In genomic region chr13:114654267-114654666, GRCm38 (mm10) we compare ENCODE assay signal across 21 mouse cellular contexts.
DNase-seq lines count a peak whose midpoint lies in the region; ATAC-seq and TF ChIP-seq lines count a peak whose summit lies in the region.
"Had no signal": no experiment of that assay in that cellular context is flagged by ENCODE, and none has a peak within 500 bp of the region (broad histone marks: within the 10 kb centered on the region; RNA-seq: fewer than 3 reads in every experiment).

No protein-coding gene starts in this region.

- no peaks in the 10 kb centered on the region for H3K9me3 ChIP-seq in stomach, postnatal 0 days (ENCODE audit: control insufficient read depth, low read length)
- H3K9me3 ChIP-seq: forebrain, embryonic 13.5 days; heart, embryonic 13.5 days; hindbrain, embryonic 12.5 days; hindbrain, embryonic 15.5 days had no signal

- TF ChIP-seq POLR2A in embryonic fibroblast, embryonic 13.5 days (IDR thresholded peaks at IDR 0.05; ENCODE audit: low read depth, low read length) = no peak

- H3K4me3 ChIP-seq in embryonic fibroblast, embryonic 13.5 days (ENCODE audit: insufficient read depth, low read length) = no peak overlapping the region
- H3K4me3 ChIP-seq in stomach, postnatal 0 days (ENCODE audit: low read depth, low read length) = no peak overlapping the region
- H3K4me3 ChIP-seq: forebrain, embryonic 13.5 days; heart, embryonic 13.5 days; hindbrain, embryonic 12.5 days; hindbrain, embryonic 15.5 days had no signal

- no peaks in the 10 kb centered on the region for H3K27me3 ChIP-seq in stomach, postnatal 0 days (ENCODE audit: control insufficient read depth, insufficient read depth, low read length)
- H3K27me3 ChIP-seq: forebrain, embryonic 13.5 days; heart, embryonic 13.5 days; hindbrain, embryonic 12.5 days; hindbrain, embryonic 15.5 days had no signal

- TF ChIP-seq EP300 in stomach, postnatal 0 days (optimal IDR thresholded peaks at IDR 0.05) = no peak

- H3K4me1 ChIP-seq in embryonic fibroblast, embryonic 13.5 days (ENCODE audit: control insufficient read depth, insufficient read depth, low read length) = peaks cover 2% of the 10 kb centered on the region
- H3K4me1 ChIP-seq in stomach, postnatal 0 days (replicated peaks; ENCODE audit: control insufficient read depth, insufficient read depth) = no peaks in the 10 kb centered on the region
- H3K4me1 ChIP-seq: forebrain, embryonic 13.5 days; heart, embryonic 13.5 days; hindbrain, embryonic 12.5 days; hindbrain, embryonic 15.5 days had no signal

- peak overlapping the region; percentile 86 for H3K27ac ChIP-seq in embryonic fibroblast, embryonic 13.5 days (ENCODE audit: insufficient read depth, low read length)
- no peak overlapping the region for H3K27ac ChIP-seq in stomach, postnatal 0 days (replicated peaks)
- H3K27ac ChIP-seq: forebrain, embryonic 13.5 days; heart, embryonic 13.5 days; hindbrain, embryonic 12.5 days; hindbrain, embryonic 15.5 days had no signal

- peak; percentile 69 for DNase-seq in 3T3-L1 (ENCODE audit: low read depth, low spot score)
- peak; percentile 36 for DNase-seq in 416B (ENCODE audit: low read depth)
- no peak for DNase-seq in stomach, postnatal 0 days (ENCODE audit: low spot score)
- DNase-seq in heart, postnatal 4 days = no peak
- no peak for DNase-seq in urinary bladder, postnatal 14 days (ENCODE audit: low spot score)
- DNase-seq: adrenal gland, adult 8-10 months; adrenal gland, postnatal 25 days; B cell, adult 2 months; cerebellum, adult 11-12 months; cerebellum, adult 8-10 months; cerebellum, postnatal 10 days; heart, postnatal 14 days had no signal

- no peak overlapping the region for H3K9ac ChIP-seq in stomach, postnatal 0 days (ENCODE audit: low read length)
- H3K9ac ChIP-seq: forebrain, embryonic 13.5 days; heart, embryonic 13.5 days; hindbrain, embryonic 12.5 days; hindbrain, embryonic 15.5 days had no signal

- TF ChIP-seq CTCF in embryonic fibroblast, embryonic 13.5 days (IDR thresholded peaks at IDR 0.05; ENCODE audit: borderline replicate concordance, insufficient read depth, low read length) = no peak
- no peak for TF ChIP-seq CTCF in stomach, postnatal 0 days (IDR thresholded peaks at IDR 0.05; ENCODE audit: low read depth)

- H3K36me3 ChIP-seq in stomach, postnatal 0 days (ENCODE audit: control insufficient read depth, insufficient read depth, low read length) = no peaks in the 10 kb centered on the region
- H3K36me3 ChIP-seq: heart, embryonic 13.5 days; hindbrain, embryonic 12.5 days; hindbrain, embryonic 15.5 days had no signal

- ATAC-seq in stomach, postnatal 0 days (ENCODE audit: low FRiP score, low TSS enrichment) = peak; percentile 84
- ATAC-seq: activated CD4-positive, CD25-positive, alpha-beta regulatory T cell, adult 4 months; CD4-positive, CD25-positive, alpha-beta regulatory T cell, adult 4 months; forebrain, embryonic 13.5 days; forebrain, embryonic 16.5 days; intestine, postnatal 0 days had no signal

- H3K4me2 ChIP-seq in stomach, postnatal 0 days (replicated peaks; ENCODE audit: low read depth) = no peak overlapping the region
- H3K4me2 ChIP-seq: forebrain, embryonic 13.5 days; heart, embryonic 13.5 days; hindbrain, embryonic 12.5 days; hindbrain, embryonic 15.5 days had no signal

- 64% methylated on average over 7 of the region's 7 CpGs for WGBS in stomach, postnatal 0 days

Comparison
In these comparisons a context has a peak if more than half of its experiments do, and no peak if none do; other contexts are left out.
1. DNase-seq: peak in 3T3-L1 (single experiment) and 416B (single experiment); none in stomach, postnatal 0 days (single experiment), heart, postnatal 4 days (single experiment) and urinary bladder, postnatal 14 days (single experiment).